ENCODE assay signal across 8 mouse cellular contexts in the genomic region with DNA sequence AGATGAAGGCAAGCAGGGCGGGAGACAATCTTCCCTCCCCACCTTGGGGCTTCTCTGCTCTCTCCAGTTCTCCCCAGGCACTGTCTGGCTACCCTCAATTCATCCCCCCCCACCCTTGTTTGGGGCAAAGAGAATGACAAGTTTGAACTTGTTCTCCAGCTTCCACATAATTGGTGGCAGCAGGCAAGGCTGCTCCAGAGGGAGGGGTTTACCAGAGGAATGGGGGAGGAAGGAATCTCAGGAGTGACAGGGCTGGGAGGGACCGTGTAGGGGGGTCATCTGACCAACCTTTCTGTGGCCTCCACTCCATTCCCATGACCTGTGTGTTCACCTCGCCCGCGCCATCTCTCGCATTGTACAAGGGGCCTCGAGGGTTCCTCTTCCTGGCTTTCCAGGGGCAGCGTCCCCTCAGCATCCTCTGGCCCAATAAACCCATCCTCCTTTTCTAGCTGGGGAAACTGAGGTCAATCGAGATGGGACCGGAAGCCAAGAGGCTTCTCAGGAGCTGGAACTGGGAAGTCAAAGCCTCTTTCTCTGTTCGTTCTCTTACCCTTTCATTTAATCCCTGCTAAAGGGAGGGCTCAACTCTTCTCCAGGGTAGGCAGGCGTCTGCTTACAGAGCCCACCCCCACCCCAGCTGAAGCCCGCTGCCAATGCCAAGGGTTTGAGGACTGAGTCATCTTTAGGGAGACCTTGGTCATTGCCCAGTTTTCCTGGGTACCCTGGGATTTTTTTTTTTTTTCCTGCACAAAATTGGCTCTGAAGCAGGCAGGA. TPM values are rescaled to one million over a fixed set of nuclear protein-coding genes. Genes with fewer than 3 reads are reported as not detected.
DNase-seq lines count a peak whose midpoint lies in the region; ATAC-seq lines count a peak whose summit lies in the region.

No protein-coding gene starts in this region.

- H3K36me3 ChIP-seq in kidney, embryonic 16.5 days (ENCODE audit: insufficient read depth, low read length), result no peaks in the 10 kb centered on the region
- no peaks in the 10 kb centered on the region for H3K36me3 ChIP-seq in embryonic facial prominence, embryonic 11.5 days (replicated peaks; ENCODE audit: control insufficient read depth, insufficient read depth, low read depth, low read length)
- no peaks in the 10 kb centered on the region for H3K36me3 ChIP-seq in hindbrain, embryonic 16.5 days (ENCODE audit: control insufficient read depth, insufficient read depth, low read length)
- no peaks in the 10 kb centered on the region for H3K36me3 ChIP-seq in neural tube, embryonic 15.5 days
- H3K36me3 ChIP-seq in liver, embryonic 11.5 days (ENCODE audit: control insufficient read depth, insufficient read depth, low read length), result no peaks in the 10 kb centered on the region

- peak overlapping the region; percentile 80 for H3K4me2 ChIP-seq in kidney, embryonic 16.5 days (replicated peaks; ENCODE audit: low read depth, low read length)
- H3K4me2 ChIP-seq in embryonic facial prominence, embryonic 11.5 days (ENCODE audit: low read depth, low read length), result peak overlapping the region; percentile 97
- peak overlapping the region; percentile 91 for H3K4me2 ChIP-seq in hindbrain, embryonic 16.5 days (ENCODE audit: low read length)
- peak overlapping the region; percentile 80 for H3K4me2 ChIP-seq in neural tube, embryonic 15.5 days
- H3K4me2 ChIP-seq in liver, embryonic 11.5 days, result no peak overlapping the region

- no peak for DNase-seq in kidney, adult 9 months
- DNase-seq in embryonic facial prominence, embryonic 11.5 days (ENCODE audit: low spot score), result no peak
- DNase-seq in gastrocnemius, adult 8-10 months (ENCODE audit: low spot score in 2 of 2), result no peak
- no peak for DNase-seq in liver, embryonic 11.5 days (ENCODE audit: low spot score)
- no peak for DNase-seq in spleen, adult 12 weeks (ENCODE audit: low spot score)

- H3K4me1 ChIP-seq in kidney, embryonic 16.5 days (ENCODE audit: insufficient read depth, low read length), result peaks cover 55% of the 10 kb centered on the region
- peaks cover 20% of the 10 kb centered on the region for H3K4me1 ChIP-seq in embryonic facial prominence, embryonic 11.5 days (ENCODE audit: control insufficient read depth, insufficient read depth, low read length)
- H3K4me1 ChIP-seq in hindbrain, embryonic 16.5 days (ENCODE audit: control insufficient read depth, insufficient read depth, low read depth, low read length), result peaks cover 34% of the 10 kb centered on the region
- peaks cover 48% of the 10 kb centered on the region for H3K4me1 ChIP-seq in neural tube, embryonic 15.5 days
- peaks cover 40% of the 10 kb centered on the region for H3K4me1 ChIP-seq in liver, embryonic 11.5 days (replicated peaks; ENCODE audit: control insufficient read depth, insufficient read depth, low read length)

- H3K9ac ChIP-seq in kidney, embryonic 16.5 days (replicated peaks; ENCODE audit: low read length), result peak overlapping the region; percentile 81; the same call in 1 of the 2 replicates
- H3K9ac ChIP-seq in embryonic facial prominence, embryonic 11.5 days (replicated peaks; ENCODE audit: low read length), result peak overlapping the region; percentile 87
- H3K9ac ChIP-seq in hindbrain, embryonic 16.5 days (ENCODE audit: low read depth, low read length), result no peak overlapping the region
- H3K9ac ChIP-seq in neural tube, embryonic 15.5 days (replicated peaks), result no peak overlapping the region; the same call in 1 of the 2 replicates
- no peak overlapping the region for H3K9ac ChIP-seq in liver, embryonic 11.5 days (ENCODE audit: low read depth, low read length)

- peak overlapping the region; percentile 60 for H3K4me3 ChIP-seq in kidney, embryonic 16.5 days (ENCODE audit: low read length)
- no peak overlapping the region for H3K4me3 ChIP-seq in embryonic facial prominence, embryonic 11.5 days (ENCODE audit: low read depth, low read length)
- H3K4me3 ChIP-seq in hindbrain, embryonic 16.5 days (ENCODE audit: low read length), result no peak overlapping the region
- peak overlapping the region; percentile 70 for H3K4me3 ChIP-seq in neural tube, embryonic 15.5 days (replicated peaks)
- H3K4me3 ChIP-seq in liver, embryonic 11.5 days (ENCODE audit: low read depth, low read length), result no peak overlapping the region

- no peaks in the 10 kb centered on the region for H3K9me3 ChIP-seq in kidney, embryonic 16.5 days (ENCODE audit: low read length)
- no peaks in the 10 kb centered on the region for H3K9me3 ChIP-seq in embryonic facial prominence, embryonic 11.5 days (replicated peaks; ENCODE audit: control insufficient read depth, low read length)
- no peaks in the 10 kb centered on the region for H3K9me3 ChIP-seq in hindbrain, embryonic 16.5 days (ENCODE audit: control insufficient read depth, low read length)
- no peaks in the 10 kb centered on the region for H3K9me3 ChIP-seq in neural tube, embryonic 15.5 days (replicated peaks)
- no peaks in the 10 kb centered on the region for H3K9me3 ChIP-seq in liver, embryonic 11.5 days (ENCODE audit: control insufficient read depth, low read length)

- H3K27ac ChIP-seq in kidney, embryonic 16.5 days (ENCODE audit: low read length), result peak overlapping the region; percentile 76
- H3K27ac ChIP-seq in embryonic facial prominence, embryonic 11.5 days (replicated peaks; ENCODE audit: low read depth, low read length), result no peak overlapping the region
- no peak overlapping the region for H3K27ac ChIP-seq in hindbrain, embryonic 16.5 days (ENCODE audit: low read depth, low read length)
- H3K27ac ChIP-seq in neural tube, embryonic 15.5 days (replicated peaks), result peak overlapping the region; percentile 88
- no peak overlapping the region for H3K27ac ChIP-seq in liver, embryonic 11.5 days (ENCODE audit: low read depth, low read length)

- WGBS in kidney, embryonic 16.5 days, result 23% methylated on average over 13 of the region's 13 CpGs
- WGBS in embryonic facial prominence, embryonic 11.5 days, result 6% methylated on average over 13 of the region's 13 CpGs
- WGBS in hindbrain, embryonic 16.5 days, result 25% methylated on average over 13 of the region's 13 CpGs
- WGBS in neural tube, embryonic 15.5 days, result 26% methylated on average over 13 of the region's 13 CpGs
- WGBS in liver, embryonic 11.5 days, result 22% methylated on average over 13 of the region's 13 CpGs

- 0 out of 2 replicates have a peak, but pooled peaks have one; percentile 17 for ATAC-seq in kidney, embryonic 16.5 days (ENCODE audit: low FRiP score, low TSS enrichment)
- ATAC-seq in embryonic facial prominence, embryonic 11.5 days (replicated peaks; ENCODE audit: insufficient number of reproducible peaks, low FRiP score, low TSS enrichment, low read depth), result no peak
- ATAC-seq in hindbrain, embryonic 16.5 days, result no peak
- ATAC-seq in neural tube, embryonic 15.5 days (ENCODE audit: low FRiP score), result no peak
- ATAC-seq in liver, embryonic 11.5 days (replicated peaks; ENCODE audit: low FRiP score), result no peak

- peaks cover 2% of the 10 kb centered on the region; the same call in 1 of the 2 replicates for H3K27me3 ChIP-seq in kidney, embryonic 16.5 days (ENCODE audit: insufficient read depth, low read length)
- peaks cover 2% of the 10 kb centered on the region; the same call in 1 of the 2 replicates for H3K27me3 ChIP-seq in embryonic facial prominence, embryonic 11.5 days (ENCODE audit: control insufficient read depth, insufficient read depth, low read length)
- 0 out of 2 replicates have a peak, but pooled peaks cover 4% of the 10 kb centered on the region for H3K27me3 ChIP-seq in hindbrain, embryonic 16.5 days (replicated peaks; ENCODE audit: control insufficient read depth, insufficient read depth, low read length)
- H3K27me3 ChIP-seq in neural tube, embryonic 15.5 days (replicated peaks), result no peaks in the 10 kb centered on the region; the same call in 1 of the 2 replicates
- H3K27me3 ChIP-seq in liver, embryonic 11.5 days (replicated peaks; ENCODE audit: control insufficient read depth, insufficient read depth, low read length), result peaks cover 77% of the 10 kb centered on the region

RNA-seq across cellular contexts. Expression of gene Scube3, which starts 1.3 kb away (rescaled TPM):
- polyA plus RNA-seq in kidney, embryonic 16.5 days (2015; fragmentation: Nextera tagmentation; extraction: Ambion mirVana), result 18.6 and 19.9 TPM in 2 replicates
- polyA plus RNA-seq in embryonic facial prominence, embryonic 11.5 days (2014; fragmentation: Nextera tagmentation; extraction: Ambion mirVana), result 8.6 and 10.3 TPM in 2 replicates
- polyA plus RNA-seq in hindbrain, embryonic 16.5 days (2015; fragmentation: Nextera tagmentation; extraction: Ambion mirVana), result 3.0 and 3.6 TPM in 2 replicates
- 3.6 and 4.6 TPM in 2 replicates for polyA plus RNA-seq in neural tube, embryonic 15.5 days (2015; fragmentation: Nextera tagmentation; extraction: Ambion mirVana)
- total RNA-seq in gastrocnemius, adult 8-10 months (2022), result under 1 TPM; 0.05 to 0.46 (median 0.30) TPM
- 2.6 TPM in 2 replicates for polyA plus RNA-seq in liver, embryonic 11.5 days (2014; fragmentation: Nextera tagmentation; extraction: Ambion mirVana)

RNA-seq across cellular contexts. Expression of gene Zfp523, which starts 36.3 kb away (rescaled TPM):
- polyA plus RNA-seq in kidney, embryonic 16.5 days (2015; fragmentation: Nextera tagmentation; extraction: Ambion mirVana), result 38.2 and 40.4 TPM in 2 replicates
- polyA plus RNA-seq in embryonic facial prominence, embryonic 11.5 days (2014; fragmentation: Nextera tagmentation; extraction: Ambion mirVana), result 26.8 and 28.3 TPM in 2 replicates
- 43.0 and 44.6 TPM in 2 replicates for polyA plus RNA-seq in hindbrain, embryonic 16.5 days (2015; fragmentation: Nextera tagmentation; extraction: Ambion mirVana)
- 41.5 and 43.8 TPM in 2 replicates for polyA plus RNA-seq in neural tube, embryonic 15.5 days (2015; fragmentation: Nextera tagmentation; extraction: Ambion mirVana)
- 10 to 100 TPM; 13.0 to 19.2 (median 16.7) TPM for total RNA-seq in gastrocnemius, adult 8-10 months (2022)
- 13.3 and 14.6 TPM in 2 replicates for polyA plus RNA-seq in liver, embryonic 11.5 days (2014; fragmentation: Nextera tagmentation; extraction: Ambion mirVana)

Comparison
In these comparisons a context has a peak if more than half of its experiments do, and no peak if none do; other contexts are left out.
1. H3K27ac ChIP-seq: peak in kidney, embryonic 16.5 days (single experiment) and neural tube, embryonic 15.5 days (single experiment); none in embryonic facial prominence, embryonic 11.5 days (single experiment), hindbrain, embryonic 16.5 days (single experiment) and liver, embryonic 11.5 days (single experiment).
2. H3K4me3 ChIP-seq: peak in kidney, embryonic 16.5 days (single experiment) and neural tube, embryonic 15.5 days (single experiment); none in embryonic facial prominence, embryonic 11.5 days (single experiment), hindbrain, embryonic 16.5 days (single experiment) and liver, embryonic 11.5 days (single experiment).
3. H3K9ac ChIP-seq: peak in kidney, embryonic 16.5 days (single experiment) and embryonic facial prominence, embryonic 11.5 days (single experiment); none in hindbrain, embryonic 16.5 days (single experiment), neural tube, embryonic 15.5 days (single experiment) and liver, embryonic 11.5 days (single experiment).